Mouse (Mus musculus): ENCODE measurements at regions not wholly inside any gene's neighbourhood (a gene's known extent, or its start where the extent isn't known, plus 50 kb on each side); places are given as distances from the start of the nearest gene placed in this dataset.

GRCm38 (mm10) chr17:4913001-4913400 lies 81.1 kb upstream of the Arid1b start:
- DNase-seq (ENCODE audit: inconsistent age in 2 of 2, low spot score in 1 of 2), result no peak

- DNase-seq (ENCODE audit: inconsistent age in 2 of 2, low spot score in 1 of 2), result no peak
These were observed 74.2 kb upstream of the Arid1b start for GRCm38 (mm10) chr17:4919866-4920495.

- no peak for DNase-seq (ENCODE audit: inconsistent age in 2 of 2, low spot score in 1 of 2)
These were observed 73.0 kb upstream of the Arid1b start for GRCm38 (mm10) chr17:4921121-4921520.

GRCm38 (mm10) chr17:4928631-4929030 lies 65.5 kb upstream of the Arid1b start:
- no peak for DNase-seq (ENCODE audit: inconsistent age in 2 of 2, low spot score in 1 of 2)

GRCm38 (mm10) chr17:4935268-4935667 lies 58.9 kb upstream of the Arid1b start:
- DNase-seq (ENCODE audit: inconsistent age in 2 of 2, low spot score in 1 of 2), result no peak

GRCm38 (mm10) chr17:4940589-4940988 lies 53.5 kb upstream of the Arid1b start:
- DNase-seq (ENCODE audit: inconsistent age in 2 of 2, low spot score in 1 of 2), result no peak

GRCm38 (mm10) chr17:4941286-4941800 lies 52.8 kb upstream of the Arid1b start:
- no peak for DNase-seq (ENCODE audit: inconsistent age in 2 of 2, low spot score in 1 of 2)

GRCm38 (mm10) chr17:4942868-4943267 lies 51.3 kb upstream of the Arid1b start:
- DNase-seq (ENCODE audit: inconsistent age in 2 of 2, low spot score in 1 of 2), result no peak
